Mouse (Mus musculus) erythroblast, embryonic 14.5 days (primary cell): ENCODE measurements around the gene Sema3e.

Experiments used
- GATA1 ChIP-seq: IDR thresholded peaks from 2 replicates; pipeline ENCODE4 v1.6.1; 2012; ENCODE audit warnings: low read length, inconsistent platforms, mixed read lengths
- TAL1 ChIP-seq: IDR thresholded peaks from 3 replicates; pipeline ENCODE4 v1.6.1; 2012; ENCODE audit warnings: low read length, inconsistent platforms, mixed read lengths

- TF ChIP-seq GATA1 (no peak), TAL1 (no peak)
Observed at GRCm38 (mm10) chr5:13983608-13984007, 41.5 kb upstream of the Sema3e start.
